Mouse (Mus musculus) embryo, embryonic 10.5 days (tissue): ENCODE measurements around the gene Lzts3.
A peak's percentile ranks its signal among the peaks of the same experiment; 100 is the strongest.

Experiments
- DNase-seq: peaks from one replicate; pipeline ENCODE4 v3.0.0-alpha.2; 2015; ENCODE audit warnings: low spot score

The Lzts3 gene

GRCm38 (mm10) chr2:130634739-130635411 is 7.7 kb downstream of the Lzts3 start:
- peak; percentile 66 for DNase-seq

DNA sequence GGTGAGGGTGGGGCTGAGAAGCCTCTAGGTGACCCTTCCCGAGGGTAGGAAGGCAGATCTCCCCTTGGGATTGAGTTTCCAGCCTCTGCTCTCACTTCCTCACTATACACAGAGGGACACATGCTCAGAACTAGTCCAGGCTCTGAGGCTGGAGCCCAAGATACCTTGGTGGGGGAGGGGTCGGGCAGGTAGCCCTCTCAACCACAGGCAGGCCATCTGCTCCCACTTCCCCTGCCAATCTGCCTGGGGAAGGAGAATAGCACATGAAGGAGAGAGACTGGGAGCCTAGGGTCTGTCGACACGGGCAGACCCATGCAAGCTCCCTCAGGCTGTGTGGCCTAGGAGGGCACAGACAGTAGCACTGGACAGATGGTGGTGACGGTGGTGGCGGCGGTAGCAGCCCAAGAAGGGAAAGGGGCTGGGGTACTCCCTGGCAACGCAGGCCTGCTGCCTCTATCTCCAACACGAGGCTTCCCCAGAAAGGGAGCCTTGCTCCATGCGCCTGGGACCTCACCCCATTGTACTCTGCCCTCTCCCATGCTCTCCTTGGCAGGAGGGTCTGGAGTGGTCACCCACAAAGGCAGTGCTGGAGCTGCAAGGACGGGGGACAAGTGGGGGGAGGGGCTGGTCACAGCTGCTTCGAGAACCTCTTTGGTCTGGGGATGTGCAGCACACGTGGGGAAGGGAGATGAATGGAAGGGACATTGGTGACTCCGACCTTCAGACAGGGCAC is 8.4 kb downstream of the Lzts3 start:
- peak; percentile 50 for DNase-seq

- DNase-seq: peak; percentile 70
These were observed 9.5 kb downstream of the Lzts3 start for GRCm38 (mm10) chr2:130632887-130633675.

- no peak for DNase-seq
These were observed 10.2 kb downstream of the Lzts3 start for GRCm38 (mm10) chr2:130632416-130632815.

GRCm38 (mm10) chr2:130629839-130630203 is 12.8 kb downstream of the Lzts3 start, which contains the start of the genes Fastkd5 and Ubox5:
Gene Fastkd5, minus strand, starts transcription at chr2:130630027.
Gene Ubox5, minus strand, starts transcription at chr2:130630038.
- DNase-seq: peak; percentile 95

GRCm38 (mm10) chr2:130629080-130629838 is 13.3 kb downstream of the Lzts3 start:
- DNase-seq: no peak

GRCm38 (mm10) chr2:130628424-130628823 is 14.2 kb downstream of the Lzts3 start:
- DNase-seq: peak; percentile 29

DNA sequence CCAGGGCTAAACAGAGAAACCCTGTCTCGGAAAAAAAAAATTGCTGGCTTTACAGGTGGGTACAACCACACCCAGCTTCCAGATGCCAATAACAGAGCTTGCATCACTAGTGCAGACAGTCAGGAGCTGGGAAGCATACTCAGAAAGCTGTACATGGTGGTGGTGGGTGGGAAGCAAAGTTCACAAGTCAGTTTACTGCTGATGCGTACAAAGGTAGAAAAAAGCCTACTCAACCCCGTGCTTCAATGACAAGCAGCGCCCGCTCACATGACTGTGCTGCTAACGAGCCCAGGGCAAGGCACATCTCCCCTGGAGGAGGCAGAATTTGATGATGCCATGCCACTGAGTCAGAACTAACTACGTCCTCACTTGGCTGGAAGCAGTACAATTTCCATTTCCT is 23.6 kb downstream of the Lzts3 start:
- no peak for DNase-seq

- peak; percentile 48 for DNase-seq
These were observed 29.5 kb downstream of the Lzts3 start for GRCm38 (mm10) chr2:130613091-130613490.

GRCm38 (mm10) chr2:130602195-130602594 is 40.4 kb downstream of the Lzts3 start:
- no peak for DNase-seq

DNA sequence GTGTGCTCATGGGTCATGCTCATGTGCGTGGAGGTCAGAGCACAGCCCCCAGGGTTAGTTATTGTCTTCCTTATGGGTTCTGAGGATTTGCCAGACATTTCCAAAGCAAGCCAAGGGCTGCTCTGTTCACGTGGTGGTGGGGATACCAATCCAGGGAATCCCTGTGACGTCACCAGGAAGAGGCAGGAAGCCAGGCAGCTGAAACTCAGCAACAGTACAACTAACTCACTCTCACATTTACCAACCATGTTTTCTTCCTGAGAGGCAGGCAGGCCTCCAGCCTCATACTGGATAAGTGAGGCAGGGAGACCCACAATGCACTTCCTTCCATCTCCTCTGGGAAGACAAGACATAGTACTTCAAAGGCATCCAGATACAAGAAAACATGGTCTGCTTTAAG is 44.2 kb downstream of the Lzts3 start:
- DNase-seq: no peak

GRCm38 (mm10) chr2:130597601-130598010 is 45.0 kb downstream of the Lzts3 start:
- peak; percentile 71 for DNase-seq

- DNase-seq: no peak
These were observed 47.0 kb downstream of the Lzts3 start for GRCm38 (mm10) chr2:130595596-130595995.

DNA sequence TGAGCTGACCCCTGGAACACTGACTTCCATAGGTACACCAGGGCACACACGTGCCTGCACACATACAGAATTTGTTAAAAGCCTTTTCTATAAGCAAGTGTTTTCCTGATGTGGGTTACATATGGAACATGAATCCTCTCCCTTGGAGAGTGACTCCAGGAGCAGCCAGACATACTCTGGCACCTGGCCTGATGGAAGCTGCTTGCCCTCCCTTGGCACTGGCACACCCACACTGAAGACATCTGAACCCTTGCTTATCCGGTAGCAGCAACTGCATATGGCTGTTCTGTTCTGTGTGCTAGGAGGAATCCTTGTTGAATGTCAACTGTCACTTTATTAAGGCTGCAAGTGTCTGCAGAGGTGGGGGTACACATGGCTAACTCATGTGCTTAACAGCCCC is 51.6 kb downstream of the Lzts3 start:
- DNase-seq: no peak

- DNase-seq: no peak
These were observed 52.8 kb downstream of the Lzts3 start for GRCm38 (mm10) chr2:130589761-130590160.

GRCm38 (mm10) chr2:130589157-130589556 is 53.4 kb downstream of the Lzts3 start:
- no peak for DNase-seq

GRCm38 (mm10) chr2:130588373-130588772 is 54.2 kb downstream of the Lzts3 start:
- DNase-seq: no peak

GRCm38 (mm10) chr2:130586016-130586415 is 56.6 kb downstream of the Lzts3 start:
- DNase-seq: no peak

DNA sequence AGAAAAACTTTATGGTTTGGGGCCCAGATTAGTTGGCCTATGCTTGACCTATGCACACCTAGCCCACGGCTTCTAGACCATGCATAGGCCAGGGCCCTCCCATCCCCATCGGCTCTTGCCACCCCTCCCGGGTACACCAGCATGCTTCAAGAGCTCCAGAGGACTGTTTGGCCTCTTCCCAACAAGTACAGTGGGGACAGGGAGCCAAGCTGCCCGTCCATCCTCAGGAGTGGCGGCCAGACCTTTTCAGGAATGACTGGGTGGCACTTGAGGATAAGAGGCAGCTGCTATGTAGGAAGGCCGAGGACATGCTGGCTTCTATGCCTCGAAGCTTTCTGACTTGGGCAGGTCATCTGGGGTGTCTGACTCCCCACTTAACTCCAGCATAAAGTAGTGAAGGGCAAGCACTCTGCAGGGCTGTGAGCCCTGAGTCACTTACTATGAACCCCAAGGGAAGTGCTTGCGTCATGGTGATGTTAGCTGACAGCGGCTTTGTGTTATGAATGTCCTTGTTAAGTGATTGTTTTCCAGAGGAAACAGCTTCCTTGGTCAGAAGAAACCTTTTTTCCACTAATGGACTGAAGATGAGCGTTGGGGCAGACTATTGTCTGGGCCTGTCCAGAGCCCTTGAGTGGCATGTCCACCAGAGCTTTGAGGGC is 58.6 kb downstream of the Lzts3 start:
- no peak for DNase-seq
